Mouse (Mus musculus) erythroblast, embryonic 14.5 days (primary cell): ENCODE measurements around the gene Chrm3.

Experiments used
- GATA1 ChIP-seq: IDR thresholded peaks from 2 replicates; pipeline ENCODE4 v1.6.1; 2012; ENCODE audit warnings: low read length, inconsistent platforms, mixed read lengths
- TAL1 ChIP-seq: IDR thresholded peaks from 3 replicates; pipeline ENCODE4 v1.6.1; 2012; ENCODE audit warnings: low read length, inconsistent platforms, mixed read lengths

GRCm38 (mm10) chr13:10309811-10310210 is 50.8 kb downstream of the Chrm3 start:
- no peak for TF ChIP-seq TAL1
- TF ChIP-seq GATA1, result no peak
